Mouse (Mus musculus): ENCODE data around the gene Ift81.
A peak's percentile ranks its signal among the peaks of the same experiment; 100 is the strongest.

Gene Ift81

GRCm38 (mm10) chr5:122625565-122626252 is 11.4 kb upstream of the Ift81 start:
- DNase-seq (ENCODE audit: low spot score in 2 of 2): no peak

- no peak for DNase-seq (ENCODE audit: low spot score in 2 of 2)
Measured at GRCm38 (mm10) chr5:122624952-122625479, 10.7 kb upstream of the Ift81 start.

DNA sequence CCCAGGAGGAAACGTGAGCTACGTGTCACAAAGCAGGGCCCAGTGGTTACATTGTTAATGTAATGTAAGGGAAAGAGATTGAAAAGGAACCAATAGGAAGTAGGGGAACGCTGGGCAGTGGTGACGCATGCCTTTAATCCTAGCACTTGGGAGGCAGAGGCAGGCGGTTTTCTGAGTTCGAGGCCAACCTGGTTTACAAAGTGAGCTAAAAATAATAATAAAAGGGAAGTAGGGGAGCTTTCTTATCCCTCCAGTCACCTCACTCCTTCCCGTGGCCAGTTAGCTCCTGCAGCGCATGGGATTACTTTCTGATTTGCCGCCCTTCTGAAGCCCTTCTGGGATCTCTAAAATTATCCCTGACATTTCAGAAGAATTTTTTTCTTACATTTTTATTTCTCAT is 9.5 kb upstream of the Ift81 start:
- DNase-seq (ENCODE audit: low spot score in 2 of 2): no peak

GRCm38 (mm10) chr5:122622526-122622925 is 8.2 kb upstream of the Ift81 start:
- no peak for DNase-seq (ENCODE audit: low spot score in 2 of 2)

DNA sequence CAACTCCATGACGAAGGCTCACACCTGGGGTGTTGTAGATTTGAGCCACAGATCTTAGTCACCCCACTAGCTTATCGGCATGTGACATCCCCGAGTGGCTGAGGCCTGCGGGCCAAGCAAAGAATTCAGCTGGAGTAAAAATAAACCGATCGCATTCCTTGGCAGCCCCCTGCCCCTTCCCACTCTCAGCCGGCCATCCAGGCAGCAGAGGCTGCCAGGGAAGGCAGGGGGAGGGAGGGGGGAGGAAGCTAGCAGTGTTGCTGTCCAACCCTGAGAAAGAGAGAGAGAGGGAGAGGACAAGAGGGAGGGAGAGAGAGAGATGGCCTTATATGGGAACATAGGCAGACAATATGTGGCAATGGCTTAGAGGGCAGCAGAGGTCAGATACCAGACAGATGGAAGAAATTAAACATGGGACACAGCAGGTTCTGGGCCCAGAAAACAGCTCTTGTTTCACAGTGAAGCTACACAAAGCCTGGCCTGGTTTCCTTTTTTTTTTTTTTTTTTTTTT is 7.1 kb upstream of the Ift81 start:
- no peak for DNase-seq (ENCODE audit: low spot score in 2 of 2)

- DNase-seq (ENCODE audit: low spot score in 2 of 2): no peak
Measured at GRCm38 (mm10) chr5:122619686-122620296, 5.5 kb upstream of the Ift81 start.

DNA sequence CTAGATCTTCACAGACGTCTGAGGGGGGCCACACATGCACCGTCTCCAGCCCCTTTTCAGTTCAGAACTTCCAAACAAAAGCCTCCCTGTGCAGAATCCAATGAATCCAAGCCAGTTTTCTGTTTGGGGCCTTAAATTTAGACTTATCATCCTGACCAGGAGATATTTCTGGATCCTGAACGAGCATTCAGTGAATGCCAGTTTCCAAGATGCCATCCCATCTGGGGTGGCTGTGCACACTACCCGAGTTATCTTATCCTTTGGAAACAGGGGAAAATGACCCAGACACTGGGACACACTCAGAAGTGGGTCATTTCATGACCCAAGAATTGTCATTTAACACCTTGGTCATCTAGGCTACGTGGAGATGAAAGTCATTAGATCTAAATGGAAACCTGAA is 3.4 kb upstream of the Ift81 start:
- DNase-seq (ENCODE audit: low spot score in 2 of 2): no peak

DNA sequence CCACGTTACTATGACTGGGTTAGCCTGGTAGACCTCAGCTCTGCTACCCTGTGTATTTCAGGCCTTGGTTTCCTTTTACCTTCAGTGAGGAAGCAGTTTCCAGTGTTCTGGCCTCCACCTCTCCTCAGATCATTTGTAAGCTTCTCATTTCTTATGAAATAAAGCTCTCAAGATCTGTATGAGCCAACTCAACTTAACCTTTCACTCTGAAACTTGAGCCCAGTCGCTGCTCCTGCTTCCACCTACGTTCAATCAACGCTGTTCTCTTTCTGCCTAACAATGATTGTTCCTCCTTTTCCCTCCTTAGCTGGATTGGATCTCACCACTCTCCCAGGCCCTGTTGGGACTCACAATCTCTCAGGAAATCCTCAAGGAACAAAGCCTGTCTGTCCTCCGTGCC is 2.7 kb downstream of the Ift81 start:
- DNase-seq (ENCODE audit: low spot score in 2 of 2): no peak

DNA sequence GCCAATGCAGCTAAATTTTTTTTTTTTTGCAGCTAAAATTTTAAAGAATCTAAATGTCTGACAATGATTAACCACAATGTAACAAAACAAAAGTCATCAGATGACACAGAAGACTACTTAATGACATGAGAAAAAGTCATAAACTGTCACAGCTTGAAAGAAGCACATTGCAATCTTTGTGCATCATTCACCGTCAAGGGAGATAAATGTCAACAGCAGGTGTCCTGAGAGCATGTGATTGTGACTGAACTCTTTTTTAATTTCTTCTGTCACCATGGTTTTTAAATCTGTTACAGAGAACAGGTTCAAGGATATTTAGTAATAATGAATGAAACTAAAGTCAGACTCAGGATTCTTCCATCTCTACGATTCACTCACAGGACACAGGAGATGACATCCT is 9.4 kb downstream of the Ift81 start:
- no peak for DNase-seq (ENCODE audit: low spot score in 2 of 2)

GRCm38 (mm10) chr5:122602233-122602632 is 12.1 kb downstream of the Ift81 start:
- DNase-seq (ENCODE audit: low spot score in 2 of 2): peak in 1 of 2 experiments; percentile 38

- no peak for DNase-seq (ENCODE audit: low spot score in 2 of 2)
Measured at GRCm38 (mm10) chr5:122595470-122595869, 18.8 kb downstream of the Ift81 start.

- no peak for DNase-seq (ENCODE audit: low spot score in 2 of 2)
Measured at GRCm38 (mm10) chr5:122589891-122590290, 24.4 kb downstream of the Ift81 start.

DNA sequence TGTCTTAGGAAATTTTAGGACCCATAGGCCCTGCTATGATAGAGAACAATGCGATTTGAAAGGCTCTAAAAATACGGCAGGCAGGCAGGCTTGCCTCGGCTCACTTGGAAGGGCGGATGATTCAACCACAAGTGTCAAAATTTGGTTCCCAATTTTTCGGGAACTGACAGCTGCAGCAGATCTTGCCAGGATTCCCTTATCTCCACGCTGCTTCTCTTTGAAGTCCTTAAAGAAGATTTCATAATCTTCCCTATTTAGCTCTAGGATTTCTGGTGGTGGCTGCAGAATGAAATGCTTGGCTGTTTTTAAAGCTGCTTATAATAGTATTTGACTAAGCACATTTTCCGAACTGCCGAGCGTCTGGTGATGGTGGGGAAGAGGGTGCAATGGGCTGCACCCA is 28.8 kb downstream of the Ift81 start:
- DNase-seq (ENCODE audit: low spot score in 2 of 2): no peak

DNA sequence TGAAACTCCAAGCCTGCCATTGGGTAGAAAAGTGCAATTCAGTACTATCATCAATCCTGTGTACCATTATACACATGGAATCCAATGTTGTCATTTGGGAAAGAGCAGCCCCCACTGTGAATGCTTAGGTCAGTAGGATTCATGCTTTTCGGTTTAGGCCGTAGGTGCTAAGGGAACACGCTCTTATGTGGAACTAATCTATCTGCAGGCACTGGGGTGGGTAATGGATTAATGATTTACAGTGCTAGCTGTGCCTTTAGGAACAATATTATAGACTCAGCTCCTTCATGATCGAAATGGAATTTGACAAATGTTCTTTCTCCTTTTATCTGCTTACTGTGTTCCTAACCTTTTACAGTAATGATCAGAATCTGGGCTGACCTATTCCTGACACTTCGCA is 30.2 kb downstream of the Ift81 start:
- DNase-seq (ENCODE audit: low spot score in 2 of 2): no peak

DNA sequence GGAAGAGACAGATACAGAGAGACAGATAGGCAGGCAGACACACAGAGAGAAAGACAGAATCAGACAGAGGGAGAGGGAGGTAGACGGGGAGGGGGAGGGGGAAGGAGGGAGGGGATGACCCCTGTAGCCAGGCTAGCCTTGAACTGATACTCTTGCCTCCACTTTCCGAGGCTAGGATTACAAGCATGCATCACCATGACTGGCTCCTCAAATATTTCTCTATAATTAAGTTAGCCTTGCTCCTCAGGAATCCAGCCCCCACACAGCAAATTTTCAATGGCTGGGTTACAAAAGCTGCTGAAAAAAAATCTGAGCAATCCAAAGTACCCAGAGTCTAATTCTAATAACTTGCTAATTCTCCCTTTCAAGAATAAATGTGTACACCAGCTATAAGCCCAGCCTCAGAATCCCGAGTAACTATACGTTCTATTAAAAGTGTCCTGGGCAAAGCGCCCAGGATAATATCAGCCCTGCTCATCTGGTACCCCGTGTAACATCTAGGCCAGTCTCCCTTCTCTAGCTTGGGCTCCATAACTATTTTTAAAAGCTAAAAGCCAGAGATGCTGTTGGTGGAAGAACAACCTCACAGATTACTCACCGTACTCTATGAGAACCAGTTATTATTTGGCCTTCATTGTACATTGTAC is 37.5 kb downstream of the Ift81 start:
- DNase-seq (ENCODE audit: low spot score in 2 of 2): no peak

DNA sequence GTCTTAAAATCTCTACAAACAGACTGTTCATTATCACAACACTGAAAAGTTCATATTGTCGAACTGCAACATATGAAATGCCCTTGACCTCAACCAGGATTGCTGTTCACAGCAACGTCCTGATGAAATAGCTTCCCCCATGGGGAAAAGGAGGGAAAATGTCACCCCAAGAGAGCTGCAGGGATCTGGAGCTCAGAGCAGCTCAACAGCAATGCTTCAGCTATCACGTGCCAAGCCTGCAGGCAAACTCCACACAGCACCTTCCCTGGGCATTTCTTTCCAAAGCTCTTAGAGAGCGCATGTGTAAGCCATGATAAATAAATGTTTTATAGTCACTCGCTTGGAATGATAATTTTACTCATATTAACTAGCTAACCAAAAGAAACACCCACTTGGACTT is 42.3 kb downstream of the Ift81 start:
- DNase-seq (ENCODE audit: low spot score in 2 of 2): no peak

DNA sequence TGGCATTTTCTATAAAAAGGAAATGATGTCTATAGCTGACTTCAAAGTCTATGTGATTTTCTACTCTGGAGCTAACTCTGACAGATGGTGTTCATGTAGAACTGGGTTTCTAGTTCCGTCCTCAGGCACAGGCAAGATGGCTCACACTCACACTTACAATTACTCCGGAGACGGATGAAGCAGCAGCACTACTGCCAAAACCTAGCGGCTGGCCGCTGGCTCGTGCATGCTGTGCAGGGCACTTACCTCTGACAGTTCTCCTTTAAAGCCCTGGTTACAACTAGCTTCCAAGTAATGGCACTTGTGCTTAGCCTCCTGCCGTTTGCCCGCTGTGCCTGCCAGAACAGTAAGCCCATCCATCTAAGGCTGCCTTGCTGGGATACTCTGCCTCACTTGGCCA is 47.7 kb downstream of the Ift81 start:
- no peak for DNase-seq (ENCODE audit: low spot score in 2 of 2)

- DNase-seq (ENCODE audit: low spot score in 2 of 2): no peak
Measured at GRCm38 (mm10) chr5:122560654-122561053, 53.7 kb downstream of the Ift81 start.

DNA sequence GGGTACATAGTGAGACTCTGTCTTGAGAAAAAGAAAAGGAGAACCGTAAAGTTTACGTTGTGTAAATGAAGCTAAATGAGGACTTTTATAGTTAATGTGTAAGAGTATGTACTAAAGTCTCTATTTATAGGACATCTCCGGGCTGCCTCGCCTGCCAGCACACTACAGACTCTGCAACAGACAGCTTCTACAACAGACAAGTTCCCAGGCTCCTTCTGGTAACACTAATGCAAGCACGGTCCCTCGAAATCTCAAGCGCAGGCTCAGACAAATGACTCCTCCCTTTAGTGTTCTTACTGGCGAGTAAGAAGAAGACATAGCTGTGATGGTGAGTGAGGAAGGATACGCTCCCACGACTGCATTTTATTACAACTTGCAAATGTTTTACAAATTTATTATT is 56.2 kb downstream of the Ift81 start:
- no peak for DNase-seq (ENCODE audit: low spot score in 2 of 2)

DNA sequence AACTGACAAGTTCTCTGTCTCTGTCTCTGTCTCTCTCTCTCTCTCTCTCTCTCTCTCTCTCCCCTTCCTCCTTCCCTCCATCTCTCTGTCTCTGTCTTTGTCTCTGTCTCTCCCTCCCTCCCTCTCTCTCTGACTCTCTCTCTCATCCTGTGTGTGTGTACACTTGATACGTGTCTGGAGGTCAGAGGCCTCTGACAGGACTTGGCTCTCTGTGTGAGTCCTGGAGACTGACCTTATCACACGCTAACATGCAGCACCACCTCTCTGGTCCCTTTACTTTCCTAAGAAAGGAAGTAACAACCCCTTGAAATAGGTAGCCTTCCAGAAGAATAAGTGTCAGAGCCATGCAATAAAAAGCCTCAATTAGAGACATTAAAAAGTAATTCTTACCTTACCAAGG is 59.2 kb downstream of the Ift81 start:
- DNase-seq (ENCODE audit: low spot score in 2 of 2): no peak

DNA sequence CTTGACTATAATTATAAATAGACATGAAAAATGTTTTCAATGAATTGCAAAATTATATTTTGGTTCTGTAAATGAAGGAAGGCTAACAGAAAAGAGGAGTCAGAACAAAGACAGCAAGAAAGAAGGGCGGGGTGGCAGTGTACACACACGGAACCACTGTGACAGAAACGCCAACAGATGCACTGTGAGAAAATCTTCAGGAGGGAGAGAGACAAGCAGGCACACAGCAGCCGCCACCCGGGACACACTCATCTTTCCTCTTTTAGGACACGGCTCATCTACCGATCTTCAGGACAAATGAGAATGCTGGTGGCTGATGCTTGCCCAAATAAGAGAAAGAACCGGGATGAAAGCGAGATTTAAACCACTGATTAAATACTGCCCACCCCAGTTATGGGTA is 61.7 kb downstream of the Ift81 start:
- no peak for DNase-seq (ENCODE audit: low spot score in 2 of 2)

DNA sequence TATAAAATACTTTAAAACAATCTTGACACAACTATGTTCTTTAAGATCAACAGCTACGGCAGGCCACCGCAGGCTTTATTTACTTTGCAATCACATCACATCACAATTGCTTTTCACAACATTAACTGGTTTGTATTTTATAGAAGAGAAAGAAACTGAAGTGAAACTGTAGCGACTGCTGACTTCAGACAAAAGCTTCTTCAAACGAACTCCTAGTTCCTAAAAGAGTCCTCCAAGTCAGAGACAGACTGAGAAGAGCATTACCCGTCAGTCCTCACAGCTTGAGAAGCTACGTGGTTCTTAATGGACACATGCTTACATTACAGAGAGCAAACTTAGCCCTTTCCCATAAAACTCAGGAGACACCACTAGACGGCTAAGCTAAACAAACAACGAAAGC is 63.9 kb downstream of the Ift81 start:
- DNase-seq (ENCODE audit: low spot score in 2 of 2): no peak

DNA sequence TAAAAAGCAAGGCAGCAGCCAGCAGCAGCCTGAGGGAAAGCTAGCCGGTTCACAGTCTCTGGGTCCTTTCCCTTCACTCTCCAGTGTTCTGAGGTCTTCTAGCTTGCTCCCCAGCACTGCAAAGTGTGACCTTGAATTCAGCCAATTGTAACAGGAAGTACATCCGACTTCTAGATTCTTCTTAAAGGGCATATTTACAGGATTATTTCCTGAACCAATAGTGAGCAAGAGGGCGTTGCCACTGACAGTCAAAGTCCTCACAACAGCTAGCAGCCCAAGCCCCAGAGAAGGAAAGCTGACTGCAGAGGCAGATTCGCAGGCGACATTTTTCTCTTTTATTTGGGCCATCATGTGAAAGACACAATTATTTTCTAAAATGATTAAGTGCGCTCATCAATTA is 65.6 kb downstream of the Ift81 start:
- no peak for DNase-seq (ENCODE audit: low spot score in 2 of 2)
